Mouse (Mus musculus) c-Kit-positive CD71-positive TER-119-negative erythroid progenitor cells, embryonic 14.5 days (primary cell): ENCODE results near the gene Usp3.

Source experiments
- DNase-seq: peaks from one replicate; pipeline ENCODE4 v3.0.0-alpha.2; 2013; ENCODE audit warnings: low read depth

The Usp3 gene

DNA sequence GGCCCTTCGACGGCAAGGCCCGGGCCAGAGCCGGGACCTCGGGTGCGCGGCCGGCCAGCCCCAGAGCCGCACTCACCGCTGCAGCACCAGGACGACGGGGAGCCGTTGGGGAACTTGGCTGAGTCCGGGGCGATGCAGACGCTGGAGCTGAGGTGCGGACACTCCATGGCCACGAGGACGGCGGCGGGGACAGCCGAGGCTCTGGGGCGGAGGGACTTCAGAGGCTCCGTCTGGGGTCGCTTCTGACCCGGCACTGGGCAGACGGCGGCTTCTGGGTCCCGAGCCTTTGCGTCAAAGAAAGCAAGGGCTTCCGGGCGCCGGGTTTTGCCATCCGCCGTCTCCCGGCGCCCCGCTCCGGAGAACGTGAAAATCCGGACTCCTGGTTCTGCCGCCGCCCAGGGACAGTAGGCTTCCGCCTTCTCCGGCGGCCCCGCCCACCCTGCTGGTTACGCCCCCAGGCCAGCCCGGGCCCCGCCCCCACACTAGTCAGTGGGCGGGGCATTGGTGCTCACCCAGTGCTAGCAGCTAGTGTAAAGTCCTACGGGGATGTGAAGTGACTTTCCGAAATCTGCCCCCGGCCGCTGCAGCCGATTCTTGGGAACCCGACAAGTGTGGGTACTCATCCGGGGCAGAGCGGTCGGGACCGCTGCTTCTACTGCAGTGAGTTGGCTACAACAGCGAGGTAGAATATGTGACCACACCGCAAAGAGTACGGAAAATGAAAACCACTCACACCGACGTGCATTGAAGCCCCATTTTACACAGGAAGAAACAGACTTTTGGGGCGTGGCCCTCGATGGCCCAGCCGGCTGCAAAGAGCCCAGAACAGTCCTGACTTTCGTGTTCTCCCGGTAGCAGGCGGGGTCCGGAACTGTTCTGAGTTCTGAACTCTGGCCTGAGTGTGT lies at the start of gene Usp3:
TSS of gene Usp3 (minus strand) at position 435 of the 905 bp plus-strand sequence.
- DNase-seq = peak; percentile 92

DNA sequence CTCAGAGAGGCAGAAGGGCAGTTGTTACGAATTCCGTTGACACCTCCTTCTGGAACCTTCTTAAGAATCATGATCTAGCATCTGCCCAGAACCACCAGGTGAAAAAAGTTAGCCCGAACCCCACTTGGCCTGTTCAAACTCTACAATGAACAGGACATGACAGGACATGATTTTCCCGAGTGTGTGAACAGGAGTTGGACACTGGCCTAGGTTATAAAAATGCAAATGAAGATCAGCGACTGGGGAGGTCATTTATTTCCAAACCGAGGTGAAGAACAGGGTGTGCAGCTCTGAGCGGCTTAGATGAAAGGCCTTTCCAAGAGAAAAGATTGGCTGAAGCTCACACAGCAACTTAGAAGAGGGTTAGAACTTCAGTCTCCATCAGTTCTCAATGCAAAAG lies 47.5 kb upstream of the Usp3 start:
- DNase-seq = no peak

DNA sequence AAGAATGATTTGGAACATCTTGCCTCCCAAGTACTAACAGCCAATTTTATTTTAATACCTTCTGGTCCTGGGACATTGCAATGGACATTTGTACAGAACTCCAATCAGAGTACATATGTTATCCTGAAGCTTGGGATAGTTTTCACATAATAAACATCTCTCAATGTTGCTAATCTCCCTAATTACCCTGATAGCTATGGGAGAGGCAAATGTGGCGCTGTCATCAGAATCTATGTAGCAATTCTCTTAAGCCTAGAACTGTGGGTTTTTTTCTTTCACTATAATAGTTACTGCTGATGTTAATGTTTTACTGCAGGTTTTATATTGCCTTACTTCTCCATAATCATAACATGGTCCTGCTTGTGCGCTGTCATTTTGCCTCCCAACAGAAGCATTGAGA lies 46.7 kb upstream of the Usp3 start:
- no peak for DNase-seq

DNA sequence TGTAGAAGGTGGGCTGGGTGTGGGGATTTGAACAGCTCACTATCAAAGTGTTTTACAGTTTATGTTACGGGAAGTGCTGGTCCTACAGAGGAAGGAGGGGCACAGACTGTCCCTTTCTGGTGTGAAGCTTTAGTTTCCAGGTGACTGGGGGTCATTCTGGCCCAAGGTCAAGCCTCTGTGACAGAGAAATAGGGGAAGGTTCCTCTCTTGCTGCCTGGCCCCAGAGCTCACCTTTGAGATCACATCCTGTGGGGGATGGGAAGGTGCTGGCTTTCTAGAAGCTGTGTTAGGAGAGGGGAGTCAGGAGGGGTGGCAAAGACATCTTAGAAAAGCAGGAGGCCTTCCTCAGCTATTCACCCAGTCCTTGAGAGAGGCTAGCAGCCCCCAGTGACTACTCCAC lies 39.5 kb upstream of the Usp3 start:
- DNase-seq = no peak

GRCm38 (mm10) chr9:66630931-66631330 lies 38.0 kb upstream of the Usp3 start:
- no peak for DNase-seq

DNA sequence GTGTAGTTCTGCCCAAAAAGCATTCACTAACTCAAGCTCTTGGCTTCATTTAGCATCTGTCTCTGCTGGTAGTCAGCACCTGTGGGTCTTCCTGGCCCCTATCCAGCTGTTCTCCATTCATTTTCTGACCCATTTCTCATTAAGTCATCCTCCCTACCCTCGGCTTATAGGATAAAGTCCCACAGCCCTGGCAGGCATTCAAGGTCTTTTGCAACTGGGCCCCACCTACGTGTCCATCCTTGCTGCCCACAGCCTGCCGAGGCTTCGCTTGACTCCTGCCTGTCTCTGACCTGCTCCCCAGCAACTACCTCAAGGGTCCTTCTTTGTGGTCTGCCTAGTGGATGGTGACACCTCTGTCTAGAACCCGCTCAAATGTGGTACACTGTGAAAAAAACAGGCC lies 33.7 kb upstream of the Usp3 start:
- DNase-seq = no peak

- no peak for DNase-seq
Measured at GRCm38 (mm10) chr9:66625974-66626530, 33.1 kb upstream of the Usp3 start.

DNA sequence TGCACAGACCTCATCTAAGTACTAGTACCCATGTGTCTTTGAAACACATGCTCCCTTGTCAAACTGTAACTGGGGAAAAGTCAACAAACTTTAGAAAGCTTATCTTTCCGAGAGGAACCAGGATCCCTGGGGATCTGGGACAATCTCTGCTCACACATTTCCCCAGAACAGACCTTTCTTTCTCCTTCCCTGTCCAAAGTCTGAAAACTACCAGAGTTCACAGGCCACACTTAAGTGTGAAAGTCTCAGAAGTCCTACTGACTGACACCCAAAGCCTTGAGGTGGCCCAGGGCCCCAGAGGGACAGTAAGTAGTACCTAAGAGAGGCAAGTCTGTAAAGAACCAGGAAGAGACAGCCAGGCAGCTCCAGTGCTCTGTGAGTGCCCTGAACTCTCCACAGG lies 31.9 kb upstream of the Usp3 start:
- no peak for DNase-seq

DNA sequence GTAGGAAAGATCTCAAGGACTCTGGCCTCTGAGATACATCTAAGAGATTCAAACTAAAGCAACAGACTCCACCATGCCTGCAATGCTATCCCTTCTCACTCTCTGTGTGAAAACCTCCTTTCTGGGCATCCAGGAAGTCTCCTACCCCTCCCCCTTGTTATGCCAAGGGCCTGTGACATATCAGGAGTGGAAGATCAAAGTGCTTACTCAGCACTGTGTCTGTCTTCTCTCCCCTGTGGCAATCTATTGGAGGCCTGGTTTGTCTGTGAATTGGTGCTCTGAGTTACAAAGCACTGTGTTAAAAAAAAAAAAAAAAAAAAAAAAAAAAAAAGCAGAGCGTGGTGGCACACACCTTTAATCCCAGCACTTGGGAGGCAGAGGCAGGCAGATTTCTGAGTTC lies 30.7 kb upstream of the Usp3 start:
- no peak for DNase-seq

GRCm38 (mm10) chr9:66620581-66620981 lies 27.6 kb upstream of the Usp3 start:
- peak; percentile 75 for DNase-seq

DNA sequence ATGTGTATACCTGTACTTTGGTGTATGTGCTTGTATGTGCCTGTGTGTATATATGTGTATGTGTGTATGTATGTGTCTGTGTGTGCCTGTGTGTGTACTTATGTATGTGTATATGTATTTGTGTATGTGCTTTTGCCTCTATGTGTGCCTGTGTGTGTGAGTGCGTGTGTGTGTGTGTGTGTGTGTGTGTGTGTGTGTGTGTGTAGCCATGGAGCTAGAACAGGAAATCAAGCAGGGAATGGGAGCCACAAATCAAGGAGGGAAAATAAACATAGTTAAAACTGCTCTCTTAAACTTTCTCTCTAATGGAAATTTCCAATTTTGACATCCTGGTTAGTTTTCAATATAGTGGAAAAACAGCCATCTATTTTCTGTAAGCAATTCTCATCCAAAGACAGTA lies 27.1 kb upstream of the Usp3 start:
- no peak for DNase-seq

DNA sequence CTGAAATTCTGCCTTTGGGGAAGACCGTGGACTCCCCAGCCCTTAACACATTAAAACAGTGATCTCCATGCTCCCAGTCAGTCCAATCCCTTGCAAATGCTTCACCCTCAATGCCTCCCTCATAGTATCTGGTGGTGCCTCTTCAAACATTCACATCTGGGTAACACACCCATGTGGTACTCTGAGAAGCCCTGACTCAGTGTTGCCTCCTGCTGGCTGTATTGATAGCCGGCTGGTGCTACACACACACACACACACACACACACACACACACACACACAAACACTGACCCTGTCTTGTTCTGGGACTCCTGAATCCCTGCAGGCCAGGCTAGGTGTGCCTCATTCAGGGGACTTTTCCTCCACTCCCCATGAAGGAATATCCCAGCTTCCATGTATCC lies 24.9 kb upstream of the Usp3 start:
- DNase-seq = no peak

GRCm38 (mm10) chr9:66616858-66617257 lies 23.9 kb upstream of the Usp3 start:
- no peak for DNase-seq

DNA sequence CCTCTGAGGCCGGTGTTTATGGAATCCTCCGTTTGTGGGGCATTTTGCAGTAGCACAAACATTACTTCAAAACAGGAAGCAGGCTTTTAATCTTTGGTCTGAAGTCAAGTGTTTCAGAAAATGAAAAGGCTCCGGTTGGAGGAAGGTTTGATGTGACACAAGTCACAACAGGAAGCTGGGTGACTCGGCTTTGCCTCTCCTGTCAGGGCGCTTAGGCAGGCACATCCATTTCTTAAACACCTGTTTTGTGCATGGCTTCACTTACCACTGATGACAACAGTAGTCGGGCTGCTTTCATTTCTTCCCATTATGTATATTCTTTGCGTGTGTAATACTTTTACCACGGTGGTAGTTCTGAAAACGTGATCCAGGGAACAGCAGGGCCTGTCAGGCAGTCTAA lies 22.2 kb upstream of the Usp3 start:
- no peak for DNase-seq

DNA sequence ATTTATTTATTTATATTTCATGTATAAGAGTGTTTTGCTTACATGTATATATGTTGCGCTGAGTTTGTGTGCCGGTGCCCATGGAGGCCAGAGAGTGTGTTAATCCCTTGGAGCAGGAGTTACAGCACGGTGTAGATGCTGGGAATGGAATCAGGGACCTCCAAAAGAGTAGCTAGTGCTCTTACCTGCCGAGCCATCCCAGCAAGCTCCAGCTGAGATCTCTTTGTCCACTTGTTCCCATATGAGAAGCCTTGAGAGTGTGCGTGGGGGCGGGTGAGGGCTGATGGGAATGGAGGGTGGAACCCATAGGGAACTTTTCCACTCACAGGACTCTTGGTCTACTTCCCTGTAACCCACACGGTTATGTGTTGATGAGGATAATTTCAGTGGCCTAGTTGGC lies 21.6 kb upstream of the Usp3 start:
- no peak for DNase-seq

GRCm38 (mm10) chr9:66613667-66614066 lies 20.7 kb upstream of the Usp3 start:
- no peak for DNase-seq

DNA sequence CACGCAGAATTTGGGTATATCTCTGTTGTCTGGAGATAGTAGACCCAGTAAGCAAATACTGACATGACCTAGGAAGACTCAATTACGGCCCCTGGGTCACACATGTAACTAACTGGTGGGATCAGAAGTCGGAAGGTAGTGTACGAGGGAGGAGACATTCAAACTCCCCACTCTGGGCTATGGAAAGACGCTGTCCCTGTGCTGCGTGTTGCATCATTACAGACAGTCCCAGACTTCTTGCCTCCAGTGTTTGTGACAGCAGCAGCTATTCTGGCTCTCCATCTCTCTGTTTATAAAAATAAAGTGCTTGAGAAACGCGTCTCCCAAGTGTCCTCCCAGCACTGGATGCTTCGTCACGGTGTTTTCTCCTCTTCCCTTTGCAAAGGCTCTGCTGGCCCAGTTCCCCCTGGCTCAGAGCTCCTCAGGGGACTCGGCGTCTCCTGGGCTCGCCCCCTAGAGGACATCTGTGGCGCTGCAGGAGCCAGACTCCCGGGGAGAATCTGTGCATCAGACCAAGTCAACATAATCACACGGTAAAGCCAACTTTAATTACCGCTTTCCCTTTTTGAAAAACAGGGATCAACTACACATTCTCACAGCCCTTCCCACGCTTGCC lies 18.6 kb upstream of the Usp3 start:
- DNase-seq = peak; percentile 52

GRCm38 (mm10) chr9:66608817-66609345 lies 15.9 kb upstream of the Usp3 start:
- DNase-seq = no peak

GRCm38 (mm10) chr9:66606851-66607250 lies 13.9 kb upstream of the Usp3 start:
- DNase-seq = no peak

DNA sequence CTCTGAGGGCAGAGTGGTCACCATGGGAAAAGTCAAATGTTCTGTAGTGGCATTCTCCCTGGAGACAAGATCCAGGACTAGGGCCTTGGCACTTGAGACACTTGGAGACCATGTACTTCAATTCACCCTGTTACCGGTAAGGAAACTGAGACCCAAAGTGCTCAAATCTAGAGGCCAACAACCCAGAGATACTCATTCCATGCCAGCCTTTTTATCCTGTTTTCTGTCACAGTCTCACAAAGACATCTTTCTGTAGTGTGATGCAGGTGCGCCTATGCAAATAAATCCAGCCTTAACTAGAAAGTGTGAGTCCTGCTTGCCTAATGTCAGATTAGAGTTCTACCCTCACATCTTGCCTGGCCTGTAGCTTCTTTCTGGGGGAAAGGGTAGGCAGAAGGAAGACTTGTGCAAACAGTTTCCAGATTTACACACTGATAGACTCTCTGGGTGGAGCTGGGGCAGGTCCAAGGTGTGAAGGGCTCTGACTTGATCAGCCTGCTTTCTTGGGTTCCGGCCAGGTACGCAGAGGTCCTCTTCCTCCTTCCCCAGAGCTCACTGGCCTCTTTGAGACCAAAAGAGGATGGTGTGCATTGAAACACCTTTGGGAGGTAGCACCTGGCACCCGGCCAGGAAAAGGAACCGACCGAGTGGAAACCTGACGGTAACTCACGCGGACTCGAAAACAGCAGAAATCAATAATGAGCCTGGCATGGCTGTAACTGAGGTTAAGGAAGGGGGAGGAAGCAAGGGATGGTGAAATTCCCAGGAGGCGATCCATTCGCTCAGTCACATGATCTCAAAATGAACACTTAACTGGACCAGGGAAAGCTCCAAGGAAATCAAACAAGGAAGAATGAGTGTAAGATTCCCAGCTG lies 13.2 kb upstream of the Usp3 start:
- no peak for DNase-seq

GRCm38 (mm10) chr9:66604349-66605206 lies 11.6 kb upstream of the Usp3 start:
- DNase-seq = no peak
